Mouse (Mus musculus) C2C12 (cell line): ENCODE data around the gene Mcub.

ENCODE experiments used
- CEBPB ChIP-seq: IDR thresholded peaks from one replicate; pipeline ENCODE4 v1.6.1; 2011; ENCODE audit warnings: low read depth, mild to moderate bottlenecking, control low read depth, moderate library complexity
- CTCF ChIP-seq: IDR thresholded peaks from one replicate; pipeline ENCODE4 v1.5.1; 2011; ENCODE audit not compliant: control insufficient read depth, insufficient read depth, insufficient read length

DNA sequence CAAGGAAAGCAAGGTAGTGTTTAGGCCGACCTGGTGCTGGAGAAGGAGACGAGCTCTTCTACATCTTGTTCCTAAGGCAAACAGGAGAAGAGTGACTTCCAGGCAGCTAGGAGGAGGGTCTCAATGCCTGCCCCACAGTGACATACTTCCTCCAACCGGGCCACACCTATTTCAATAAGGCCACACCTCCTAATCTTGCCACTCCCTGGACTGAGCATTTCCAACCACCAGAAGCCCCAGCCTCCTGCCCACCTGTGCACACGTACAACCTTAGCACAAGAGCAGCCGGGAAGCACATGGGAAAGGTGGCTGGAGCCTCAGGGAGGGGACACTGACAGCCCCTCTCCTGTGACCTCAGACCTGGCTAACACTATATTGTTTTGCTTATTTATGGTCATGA, 78.0 kb downstream of the Mcub start:
- TF ChIP-seq CEBPB (no peak), CTCF (no peak)
